Mouse (Mus musculus) adipose tissue, adult 10 weeks (tissue): ENCODE measurements around the gene Pip5k1b. TPM values are rescaled to one million over a fixed set of nuclear protein-coding genes. Genes with fewer than 3 reads are reported as not detected.

Experiments used
- polyA plus RNA-seq: library from polyadenylated mRNA; stranded (reverse); fragments of 350-450 nt; fragmentation: Illumina TruSeq; extraction: RNeasy Lipid Tissue Mini Kit (QIAGEN cat#74804); gene quantifications from one replicate; pipeline ENCODE4 v1.2.3, GENCODE M21; 2014; ENCODE audit warnings: low read depth, low replicate concordance

Gene Pip5k1b
- 36.2 TPM for polyA plus RNA-seq

GRCm38 (mm10) chr19:24555466-24555903, at the start of gene Pip5k1b:
TSS of gene Pip5k1b (minus strand) at chr19:24555872.

GRCm38 (mm10) chr19:24476929-24477882, 78.5 kb downstream of the Pip5k1b start, which contains the start of gene Fam122a:
TSS of gene Fam122a (minus strand) at chr19:24477356.

GRCm38 (mm10) chr19:24280601-24281228, 275.0 kb downstream of the Pip5k1b start, which contains the start of gene Fxn:
TSS of gene Fxn (minus strand) at chr19:24280605.

Other genes starting within 250 kb of the Pip5k1b start
- gene Fam122a, start 78.5 kb downstream of the Pip5k1b start, polyA plus RNA-seq, result 19.5 TPM
- 1.8 TPM for gene Tmem252, start 118.1 kb upstream of the Pip5k1b start, polyA plus RNA-seq